Mouse (Mus musculus) embryonic fibroblast, embryonic 13.5 days (primary cell): ENCODE data around the gene 1700025G04Rik. TPM values are rescaled to one million over a fixed set of nuclear protein-coding genes. Genes with fewer than 3 reads are reported as not detected.
"Not testable (repeated sequence)": the region's sequence is repeated elsewhere in the genome, so short reads cannot be mapped to it uniquely, and the experiment has no call there.

ENCODE experiments used
- H3K27ac ChIP-seq: 2 replicates; pipeline ENCODE4 v1.5.1; 2012; ENCODE audit warnings: low read length, control low read depth, inconsistent platforms; ENCODE audit not compliant: insufficient read depth
- H3K4me1 ChIP-seq: 2 replicates; pipeline ENCODE4 v1.6.1; 2011; ENCODE audit warnings: low read length; ENCODE audit not compliant: control insufficient read depth, insufficient read depth
- H3K4me3 ChIP-seq: 2 replicates; pipeline ENCODE4 v1.5.1; 2011; ENCODE audit warnings: mild to moderate bottlenecking, control low read depth, low read length; ENCODE audit not compliant: insufficient read depth
- CTCF ChIP-seq: IDR thresholded peaks from 2 replicates; pipeline ENCODE4 v1.5.1; 2011; ENCODE audit warnings: mild to moderate bottlenecking, control low read depth, low read length, moderate library complexity, borderline replicate concordance; ENCODE audit not compliant: insufficient read depth
- POLR2A ChIP-seq: IDR thresholded peaks from 2 replicates; pipeline ENCODE4 v1.6.1; 2011; ENCODE audit warnings: low read depth, mild to moderate bottlenecking, control low read depth, low read length, moderate library complexity
- polyA plus RNA-seq: library from polyadenylated mRNA; stranded (reverse); fragments of >200 nt; gene quantifications from 2 replicates; pipeline ENCODE4 v1.2.4, GENCODE M21; 2011; ENCODE audit warnings: low read depth; ENCODE audit not compliant: missing spikeins, insufficient read length

Gene 1700025G04Rik
- polyA plus RNA-seq, 1 experiment: 30.5 TPM

DNA sequence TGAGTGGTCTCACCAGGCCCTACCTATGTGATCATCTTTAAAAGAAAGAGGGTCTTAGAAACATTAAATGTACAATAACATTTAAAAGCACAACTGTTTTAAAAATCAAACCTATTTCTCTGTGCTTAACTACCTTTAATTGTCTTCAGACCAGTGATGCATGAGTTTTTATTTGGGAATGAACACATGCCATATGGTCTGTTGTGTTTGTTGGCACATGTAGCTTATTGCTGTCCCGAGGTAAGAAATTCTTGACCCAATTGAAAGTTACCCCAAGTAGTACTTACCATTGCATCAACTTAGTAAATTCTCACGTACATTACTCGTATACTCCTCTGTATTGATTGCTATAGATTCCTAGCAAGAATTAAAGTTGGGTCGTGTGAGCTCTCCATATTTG lies 254.7 kb downstream of the 1700025G04Rik start:
- H3K27ac ChIP-seq: no peak overlapping the region
- TF ChIP-seq CTCF (no peak), POLR2A (no peak)
- no peak overlapping the region for H3K4me3 ChIP-seq
- H3K4me1 ChIP-seq: no peaks in the 10 kb centered on the region

- no peaks in the 10 kb centered on the region for H3K4me1 ChIP-seq
- no peak overlapping the region for H3K27ac ChIP-seq
- TF ChIP-seq POLR2A (no peak), CTCF (no peak)
Observed at GRCm38 (mm10) chr1:151831791-151832190, 258.1 kb downstream of the 1700025G04Rik start.

GRCm38 (mm10) chr1:151825065-151825464 lies 264.9 kb downstream of the 1700025G04Rik start:
- H3K4me1 ChIP-seq: no peaks in the 10 kb centered on the region; the same call in 1 of the 2 replicates
- H3K4me3 ChIP-seq: no peak overlapping the region
- TF ChIP-seq POLR2A (no peak), CTCF (no peak)
- no peak overlapping the region for H3K27ac ChIP-seq

More at GRCm38 (mm10) chr1:151831791-151832190, 258.1 kb downstream of the 1700025G04Rik start:
- no peak overlapping the region for H3K4me3 ChIP-seq

- Histone ChIP-seq H3K4me1 (no peaks in the 10 kb centered on the region; the same call in 1 of the 2 replicates), H3K4me3 (no peak overlapping the region), H3K27ac (no peak overlapping the region)
- TF ChIP-seq CTCF: peak; percentile 19; the same call in 1 of the 2 replicates
- no peak for TF ChIP-seq POLR2A
Observed at GRCm38 (mm10) chr1:151820457-151820856, 269.5 kb downstream of the 1700025G04Rik start.

DNA sequence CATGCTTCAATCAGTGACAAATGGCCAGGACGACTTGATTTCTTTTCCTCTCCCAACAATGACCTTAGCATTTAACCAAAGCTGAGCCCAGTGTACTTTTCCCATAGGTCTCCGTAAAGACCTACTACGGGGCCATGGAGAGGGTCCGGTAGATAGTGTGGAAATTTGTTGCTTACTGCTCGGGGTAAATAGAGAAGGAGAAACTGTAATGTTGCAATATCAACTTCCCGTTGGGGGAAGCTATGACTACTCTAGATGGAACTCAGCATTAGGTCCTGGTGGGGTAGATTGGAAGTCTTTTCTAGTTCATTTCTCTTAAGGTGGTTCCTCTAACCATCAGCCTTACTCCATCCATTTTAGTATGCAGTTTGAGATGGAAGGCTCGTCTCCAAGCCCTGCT lies 270.7 kb downstream of the 1700025G04Rik start:
- no peak overlapping the region for H3K27ac ChIP-seq
- no peaks in the 10 kb centered on the region; the same call in 1 of the 2 replicates for H3K4me1 ChIP-seq
- TF ChIP-seq POLR2A: no peak
- TF ChIP-seq CTCF: no peak
- no peak overlapping the region for H3K4me3 ChIP-seq

- no peaks in the 10 kb centered on the region for H3K4me1 ChIP-seq
- no peak overlapping the region for H3K27ac ChIP-seq
- H3K4me3 ChIP-seq: no peak overlapping the region
- TF ChIP-seq CTCF (no peak), POLR2A (no peak)
Observed at GRCm38 (mm10) chr1:151816051-151816450, 273.9 kb downstream of the 1700025G04Rik start.

DNA sequence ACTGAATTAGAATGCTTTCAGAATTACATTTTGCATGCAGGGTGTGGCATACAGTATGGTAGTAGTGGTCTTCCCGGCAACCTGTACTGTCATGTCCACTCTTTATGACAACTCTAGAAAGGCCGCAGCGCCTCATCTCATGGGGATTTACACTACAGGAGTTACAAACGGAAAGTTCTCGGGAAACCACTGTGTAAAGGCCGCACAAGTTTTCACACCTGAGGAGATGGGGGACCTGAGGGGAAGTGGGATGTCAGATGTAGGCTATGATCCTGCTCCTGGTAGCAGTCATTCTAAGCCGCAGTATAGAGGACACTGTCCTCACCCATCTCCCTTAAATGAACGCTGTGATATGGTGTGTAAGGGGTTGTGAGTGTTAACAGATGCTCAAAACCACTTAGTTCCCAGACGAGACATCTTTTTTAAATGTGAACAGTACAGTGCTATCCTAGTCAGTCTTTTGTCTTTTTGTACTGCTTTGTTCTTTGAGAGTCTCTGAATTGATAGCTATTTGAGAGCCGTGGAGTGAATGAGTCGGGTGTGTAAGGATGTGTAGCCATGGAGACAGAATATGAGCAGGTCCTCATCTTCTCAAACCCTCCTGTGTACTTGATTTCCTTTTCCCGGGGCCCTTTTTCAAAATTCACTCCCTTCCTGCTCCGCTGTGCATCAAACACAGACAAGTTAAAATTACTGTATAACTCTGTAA lies 277.8 kb downstream of the 1700025G04Rik start:
- Histone ChIP-seq H3K4me1 (no peaks in the 10 kb centered on the region), H3K4me3 (no peak overlapping the region), H3K27ac (no peak overlapping the region)
- no peak for TF ChIP-seq CTCF
- TF ChIP-seq POLR2A: no peak

DNA sequence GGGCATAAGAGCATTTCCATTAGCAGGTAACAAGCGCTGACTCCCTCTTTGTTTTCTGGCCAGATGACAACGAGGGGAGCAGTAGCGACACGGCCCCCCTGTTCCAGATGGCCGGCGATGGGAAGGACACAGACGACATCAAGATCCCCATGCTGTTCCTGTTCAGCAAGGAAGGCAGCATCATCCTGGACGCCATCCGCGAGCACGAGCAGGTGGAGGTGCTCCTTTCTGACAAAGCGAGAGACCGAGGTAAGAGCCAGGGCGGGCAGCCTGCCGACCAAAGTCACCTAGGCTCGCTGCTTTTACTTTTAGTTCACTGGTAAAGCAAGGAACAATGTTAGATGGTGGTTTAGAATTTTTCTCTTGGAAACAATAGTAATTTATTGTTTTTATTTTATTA lies 278.5 kb downstream of the 1700025G04Rik start:
- Histone ChIP-seq H3K27ac (no peak overlapping the region), H3K4me3 (no peak overlapping the region), H3K4me1 (no peaks in the 10 kb centered on the region)
- TF ChIP-seq CTCF (no peak), POLR2A (no peak)

- H3K4me3 ChIP-seq: no peak overlapping the region
- no peak for TF ChIP-seq CTCF
- TF ChIP-seq POLR2A: no peak
- no peak overlapping the region for H3K27ac ChIP-seq
- no peaks in the 10 kb centered on the region for H3K4me1 ChIP-seq
Observed at GRCm38 (mm10) chr1:151810628-151811421, 279.1 kb downstream of the 1700025G04Rik start.

DNA sequence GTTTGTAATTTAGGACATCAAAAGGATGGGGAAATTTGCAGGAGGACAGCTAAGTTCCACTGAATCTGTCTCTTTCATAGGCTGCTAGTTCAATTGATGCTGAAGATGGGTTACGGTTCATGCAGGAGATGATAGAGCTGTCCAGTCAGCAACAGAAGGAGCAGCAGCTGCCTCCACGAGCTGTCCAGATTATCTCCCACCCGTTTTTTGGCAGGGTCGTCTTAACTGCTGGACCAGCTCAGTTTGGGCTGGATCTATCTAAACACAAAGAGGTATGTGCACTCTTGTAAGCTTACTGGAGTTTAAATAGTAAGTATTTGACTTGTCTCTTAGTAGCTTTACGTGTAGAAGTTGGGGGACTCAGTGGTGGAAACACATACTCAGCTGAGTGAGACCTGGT lies 282.6 kb downstream of the 1700025G04Rik start:
- TF ChIP-seq POLR2A (no peak), CTCF (no peak)
- Histone ChIP-seq H3K27ac (no peak overlapping the region), H3K4me3 (no peak overlapping the region), H3K4me1 (no peaks in the 10 kb centered on the region)

DNA sequence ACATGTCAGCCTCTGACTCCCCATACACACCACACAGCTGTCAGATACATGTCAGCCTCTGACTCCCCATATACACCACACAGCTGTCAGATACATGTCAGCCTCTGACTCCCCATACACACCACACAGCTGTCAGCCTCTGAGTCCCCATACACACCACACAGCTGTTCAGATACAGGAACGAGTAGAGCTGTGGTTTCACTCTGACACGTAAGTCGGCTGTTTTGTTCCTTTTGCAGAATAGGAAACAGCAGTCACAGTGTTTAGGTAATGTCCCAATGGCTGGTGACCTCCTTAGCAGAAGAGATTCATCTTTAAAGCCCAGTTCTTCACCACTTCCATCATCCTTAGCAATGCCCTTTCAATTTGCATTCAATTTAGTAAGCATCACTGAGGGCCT lies 287.1 kb downstream of the 1700025G04Rik start:
- H3K4me1 ChIP-seq, H3K4me3 ChIP-seq, H3K27ac ChIP-seq: not testable (repeated sequence)
